Mouse (Mus musculus): Measurements from ENCODE around the gene Fbln7. TPM values are rescaled to one million over a fixed set of nuclear protein-coding genes. Genes with fewer than 3 reads are reported as not detected.

Fbln7 gene
- total RNA-seq, 2 experiments from 2014 or later, result 0.89 to 1.1 TPM

Small RNAs within 50 kb of the gene (microRNA-seq; reads per million reads assigned to microRNA genes)
- gene Gm22859, result 0 reads per million in 2 experiments

Other genes starting within 250 kb of the Fbln7 start
- gene Anapc1, start 175.6 kb upstream of the Fbln7 start, total RNA-seq (2021), result 10 to 100 TPM; 60.3 to 73.0 TPM
- 10 to 100 TPM; 24.1 to 33.5 TPM for gene Mertk, start 164.0 kb upstream of the Fbln7 start, total RNA-seq (2021)
- gene Tmem87b, start 44.9 kb upstream of the Fbln7 start, total RNA-seq (2021), result 10 to 100 TPM; 33.7 to 36.2 TPM
- 1 to 10 TPM; 4.6 to 4.7 TPM for gene Zc3h8, start 81.1 kb downstream of the Fbln7 start, total RNA-seq (2021)
- 10 to 100 TPM; 14.7 to 17.5 TPM for gene Zc3h6, start 104.4 kb downstream of the Fbln7 start, total RNA-seq (2021)
- gene Gm10762, start 104.7 kb downstream of the Fbln7 start, total RNA-seq (2021), result 1 to 10 TPM; 6.2 to 7.5 TPM
- not detected for gene Vinac1, start 185.2 kb downstream of the Fbln7 start, total RNA-seq (2021)
- 10 to 100 TPM; 32.8 to 35.2 TPM for gene Ttl, start 203.0 kb downstream of the Fbln7 start, total RNA-seq (2021)
- 10 to 100 TPM; 14.9 to 15.5 TPM for gene Polr1b, start 238.0 kb downstream of the Fbln7 start, total RNA-seq (2021)

Measured in layer of hippocampus, postnatal 25 days (tissue).